Mouse (Mus musculus): Measurements from ENCODE around the gene Fam76a. TPM values are rescaled to one million over a fixed set of nuclear protein-coding genes. Genes with fewer than 3 reads are reported as not detected.
"Not testable (repeated sequence)": the region's sequence is repeated elsewhere in the genome, so short reads cannot be mapped to it uniquely, and the experiment has no call there.

Fam76a gene
- polyA plus RNA-seq, 1 experiment from 2014 or later, result 24.6 TPM

GRCm38 (mm10) chr4:132938181-132938941 lies 16.0 kb upstream of the Fam76a start:
- Histone ChIP-seq H3K4me3 (ENCODE audit: low read depth, low read length) (no peak overlapping the region), H3K27ac (ENCODE audit: low read length) (no peak overlapping the region), H3K9me3 (replicated peaks; ENCODE audit: control insufficient read depth, low read length) (no peaks in the 10 kb centered on the region), H3K36me3 (ENCODE audit: control insufficient read depth, insufficient read depth) (no peaks in the 10 kb centered on the region), H3K9ac (ENCODE audit: low read depth, low read length) (no peak overlapping the region), H3K4me2 (ENCODE audit: low read depth, low read length) (no peak overlapping the region), H3K4me1 (ENCODE audit: control insufficient read depth, low read depth, low read length) (no peaks in the 10 kb centered on the region), H3K27me3 (ENCODE audit: control insufficient read depth, insufficient read depth, low read depth, low read length) (0 out of 2 replicates have a peak, but pooled peaks cover 4% of the 10 kb centered on the region)
- ATAC-seq (ENCODE audit: low read depth), result no peak
- WGBS (ENCODE audit: insufficient replicate concordance), result 54% methylated on average over 12 of the region's 12 CpGs

DNA sequence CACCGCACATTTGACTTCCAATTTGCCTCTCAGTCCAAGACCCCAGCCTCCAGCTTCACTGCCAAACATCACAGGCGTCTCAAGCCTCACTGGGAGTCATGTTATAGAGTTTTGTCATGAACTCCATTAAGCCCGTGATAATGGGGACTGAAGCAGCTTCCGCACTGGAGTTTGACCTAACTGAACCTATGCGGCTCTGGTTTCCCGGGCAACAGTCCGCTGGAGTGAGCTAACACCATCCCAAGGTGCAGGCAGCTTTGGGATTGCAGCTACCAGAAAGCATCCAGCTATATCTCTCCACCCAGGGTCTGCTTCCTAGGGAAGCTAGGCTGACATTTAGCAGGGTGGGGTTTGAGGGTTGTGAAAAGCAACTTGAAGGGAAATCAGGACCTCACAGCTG lies 12.3 kb upstream of the Fam76a start:
- H3K36me3 ChIP-seq (ENCODE audit: control insufficient read depth, insufficient read depth), result no peaks in the 10 kb centered on the region
- no peaks in the 10 kb centered on the region for H3K4me1 ChIP-seq (ENCODE audit: control insufficient read depth, low read depth, low read length)
- 45% methylated on average over 7 of the region's 7 CpGs for WGBS (ENCODE audit: insufficient replicate concordance)
- no peak overlapping the region for H3K27ac ChIP-seq (ENCODE audit: low read length)
- H3K9ac ChIP-seq (ENCODE audit: low read depth, low read length), result no peak overlapping the region
- no peaks in the 10 kb centered on the region for H3K9me3 ChIP-seq (replicated peaks; ENCODE audit: control insufficient read depth, low read length)
- H3K4me3 ChIP-seq (ENCODE audit: low read depth, low read length), result no peak overlapping the region
- no peak overlapping the region for H3K4me2 ChIP-seq (ENCODE audit: low read depth, low read length)
- no peaks in the 10 kb centered on the region for H3K27me3 ChIP-seq (ENCODE audit: control insufficient read depth, insufficient read depth, low read depth, low read length)
- no peak for ATAC-seq (ENCODE audit: low read depth)

- no peaks in the 10 kb centered on the region for H3K36me3 ChIP-seq (ENCODE audit: control insufficient read depth, insufficient read depth)
- no peak overlapping the region for H3K4me3 ChIP-seq (ENCODE audit: low read depth, low read length)
- H3K27ac ChIP-seq (ENCODE audit: low read length), result no peak overlapping the region
- H3K4me2 ChIP-seq (ENCODE audit: low read depth, low read length), result no peak overlapping the region
- no peaks in the 10 kb centered on the region for H3K4me1 ChIP-seq (ENCODE audit: control insufficient read depth, low read depth, low read length)
- H3K9ac ChIP-seq (ENCODE audit: low read depth, low read length), result no peak overlapping the region
- H3K27me3 ChIP-seq (ENCODE audit: control insufficient read depth, insufficient read depth, low read depth, low read length), result no peaks in the 10 kb centered on the region
- ATAC-seq (ENCODE audit: low read depth), result no peak
- no peaks in the 10 kb centered on the region for H3K9me3 ChIP-seq (replicated peaks; ENCODE audit: control insufficient read depth, low read length)
- 57% methylated on average over 4 of the region's 4 CpGs for WGBS (ENCODE audit: insufficient replicate concordance)
Observed at GRCm38 (mm10) chr4:132932752-132933404, 10.5 kb upstream of the Fam76a start.

DNA sequence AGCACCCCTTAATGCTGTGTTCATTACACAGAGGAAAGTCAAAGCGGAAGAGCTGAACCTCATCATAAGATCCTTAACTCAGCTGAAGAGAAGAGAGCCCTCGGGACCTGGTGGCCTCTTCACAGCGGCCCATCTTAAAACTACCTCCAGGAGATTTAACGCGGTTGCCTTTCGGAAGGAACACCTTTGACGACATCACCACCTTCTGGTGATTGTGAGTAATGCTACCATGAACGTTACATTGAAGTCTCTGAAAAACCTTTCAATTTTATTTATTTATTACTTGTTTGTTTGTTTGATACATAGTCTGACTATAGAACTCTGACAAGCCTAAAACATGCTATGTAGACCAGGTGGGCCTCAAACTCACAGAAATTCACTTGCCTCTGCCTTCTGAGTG lies 8.4 kb upstream of the Fam76a start:
- Histone ChIP-seq H3K27me3 (ENCODE audit: control insufficient read depth, insufficient read depth, low read depth, low read length) (no peaks in the 10 kb centered on the region), H3K4me3 (ENCODE audit: low read depth, low read length) (no peak overlapping the region), H3K36me3 (ENCODE audit: control insufficient read depth, insufficient read depth) (no peaks in the 10 kb centered on the region), H3K9ac (ENCODE audit: low read depth, low read length) (no peak overlapping the region), H3K9me3 (replicated peaks; ENCODE audit: control insufficient read depth, low read length) (no peaks in the 10 kb centered on the region), H3K4me1 (ENCODE audit: control insufficient read depth, low read depth, low read length) (no peaks in the 10 kb centered on the region), H3K27ac (ENCODE audit: low read length) (no peak overlapping the region), H3K4me2 (ENCODE audit: low read depth, low read length) (no peak overlapping the region)
- no peak for ATAC-seq (ENCODE audit: low read depth)
- WGBS (ENCODE audit: insufficient replicate concordance), result 14% methylated on average over 8 of the region's 8 CpGs

DNA sequence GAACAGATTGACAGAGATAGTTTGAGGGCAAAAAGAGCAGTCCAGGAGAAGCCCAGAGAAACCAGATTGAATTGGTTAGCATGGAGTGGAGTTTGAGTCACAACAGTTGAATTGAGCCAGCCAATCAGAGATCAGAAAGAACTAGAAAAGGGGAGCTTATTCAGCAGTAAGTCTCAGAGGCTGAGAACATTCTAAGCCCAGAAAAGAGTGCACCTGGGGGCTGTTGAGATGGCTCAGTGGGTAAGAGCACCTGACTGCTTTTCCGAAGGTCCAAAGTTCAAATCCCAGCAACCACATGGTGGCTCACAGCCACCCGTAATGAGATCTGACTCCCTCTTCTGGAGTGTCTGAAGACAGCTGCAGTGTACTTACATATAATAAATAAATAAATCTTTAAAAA lies 4.2 kb upstream of the Fam76a start:
- H3K27ac ChIP-seq (ENCODE audit: low read length); H3K4me1 ChIP-seq (ENCODE audit: control insufficient read depth, low read depth, low read length); H3K4me2 ChIP-seq (ENCODE audit: low read depth, low read length); H3K27me3 ChIP-seq (ENCODE audit: control insufficient read depth, insufficient read depth, low read depth, low read length); ATAC-seq (ENCODE audit: low read depth); H3K9ac ChIP-seq (ENCODE audit: low read depth, low read length); H3K36me3 ChIP-seq (ENCODE audit: control insufficient read depth, insufficient read depth); H3K4me3 ChIP-seq (ENCODE audit: low read depth, low read length); H3K9me3 ChIP-seq (replicated peaks; ENCODE audit: control insufficient read depth, low read length): not testable (repeated sequence)
- WGBS (ENCODE audit: insufficient replicate concordance), result 70% methylated on average over 2 of the region's 2 CpGs

DNA sequence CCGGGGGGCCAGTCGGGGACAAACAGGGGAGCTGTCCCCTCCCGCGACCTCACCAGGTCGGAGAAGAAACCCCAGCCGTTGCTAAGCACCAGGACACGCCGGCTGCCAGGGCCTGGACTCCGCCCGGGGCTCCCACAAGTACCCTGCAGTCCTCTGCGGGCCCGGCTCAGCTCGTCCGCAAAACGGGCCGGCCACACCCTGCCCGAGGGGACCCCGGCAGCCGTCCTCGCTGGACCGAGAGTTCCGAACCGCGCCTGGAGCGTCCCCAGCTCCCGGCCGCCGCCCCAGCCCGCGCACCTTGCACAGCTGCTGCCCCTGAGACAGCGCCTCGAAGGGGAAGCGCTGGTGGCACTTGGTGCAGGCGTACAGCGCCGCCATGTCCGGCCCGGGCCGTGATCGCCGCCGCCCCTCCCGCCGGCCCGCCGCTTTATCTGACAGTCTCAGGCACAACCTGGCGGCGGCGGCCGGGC lies 262 bp downstream of the Fam76a start:
- no peaks in the 10 kb centered on the region for H3K9me3 ChIP-seq (replicated peaks; ENCODE audit: control insufficient read depth, low read length)
- WGBS (ENCODE audit: insufficient replicate concordance), result under 1% methylated on average over 49 of the region's 50 CpGs
- peaks cover 17% of the 10 kb centered on the region for H3K4me1 ChIP-seq (ENCODE audit: control insufficient read depth, low read depth, low read length)
- H3K9ac ChIP-seq (ENCODE audit: low read depth, low read length), result peak overlapping the region; percentile 94
- peak overlapping the region; percentile 67 for H3K4me2 ChIP-seq (ENCODE audit: low read depth, low read length)
- peak; percentile 48 for ATAC-seq (ENCODE audit: low read depth)
- no peaks in the 10 kb centered on the region for H3K27me3 ChIP-seq (ENCODE audit: control insufficient read depth, insufficient read depth, low read depth, low read length)
- peak overlapping the region; percentile 99 for H3K27ac ChIP-seq (ENCODE audit: low read length)
- peak overlapping the region; percentile 90 for H3K4me3 ChIP-seq (ENCODE audit: low read depth, low read length)
- H3K36me3 ChIP-seq (ENCODE audit: control insufficient read depth, insufficient read depth), result peaks cover 5% of the 10 kb centered on the region

- WGBS (ENCODE audit: insufficient replicate concordance), result 32% methylated on average over 12 of the region's 12 CpGs
- ATAC-seq (ENCODE audit: low read depth), result no peak
- peak overlapping the region; percentile 99 for H3K27ac ChIP-seq (ENCODE audit: low read length)
Observed at GRCm38 (mm10) chr4:132921488-132921887, 870 bp downstream of the Fam76a start.

DNA sequence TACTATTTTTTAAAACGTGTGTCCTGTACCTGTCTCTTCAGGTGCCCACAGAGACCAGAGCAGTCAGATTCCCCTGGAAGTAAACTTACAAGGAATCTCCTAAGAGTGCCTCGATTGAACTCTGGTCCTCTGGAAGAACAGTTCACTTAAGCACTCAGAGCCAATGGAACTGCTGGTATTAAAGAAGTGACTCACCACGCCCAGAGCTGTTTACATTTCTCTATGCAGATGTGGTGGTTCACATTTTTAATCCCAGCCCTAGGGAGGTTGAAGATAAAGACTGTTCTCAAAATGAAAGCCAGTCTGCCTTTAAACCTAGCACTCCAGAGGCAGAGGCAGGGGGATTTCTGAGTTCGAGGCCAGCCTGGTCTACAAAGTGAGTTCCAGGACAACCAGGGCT lies 2.2 kb downstream of the Fam76a start:
- Histone ChIP-seq H3K9me3 (replicated peaks; ENCODE audit: control insufficient read depth, low read length) (no peaks in the 10 kb centered on the region), H3K4me3 (ENCODE audit: low read depth, low read length) (no peak overlapping the region), H3K27ac (ENCODE audit: low read length) (peak overlapping the region; percentile 42), H3K9ac (ENCODE audit: low read depth, low read length) (no peak overlapping the region), H3K27me3 (ENCODE audit: control insufficient read depth, insufficient read depth, low read depth, low read length) (no peaks in the 10 kb centered on the region), H3K4me1 (ENCODE audit: control insufficient read depth, low read depth, low read length) (peaks cover 17% of the 10 kb centered on the region), H3K4me2 (ENCODE audit: low read depth, low read length) (no peak overlapping the region), H3K36me3 (ENCODE audit: control insufficient read depth, insufficient read depth) (peaks cover 7% of the 10 kb centered on the region)
- WGBS (ENCODE audit: insufficient replicate concordance), result 78% methylated on average over 4 of the region's 4 CpGs
- ATAC-seq (ENCODE audit: low read depth), result no peak

More at GRCm38 (mm10) chr4:132921488-132921887, 870 bp downstream of the Fam76a start:
- Histone ChIP-seq H3K9ac (ENCODE audit: low read depth, low read length) (peak overlapping the region; percentile 94), H3K36me3 (ENCODE audit: control insufficient read depth, insufficient read depth) (peaks cover 7% of the 10 kb centered on the region), H3K9me3 (replicated peaks; ENCODE audit: control insufficient read depth, low read length) (no peaks in the 10 kb centered on the region), H3K4me3 (ENCODE audit: low read depth, low read length) (peak overlapping the region; percentile 90), H3K27me3 (ENCODE audit: control insufficient read depth, insufficient read depth, low read depth, low read length) (no peaks in the 10 kb centered on the region), H3K4me2 (ENCODE audit: low read depth, low read length) (peak overlapping the region; percentile 67), H3K4me1 (ENCODE audit: control insufficient read depth, low read depth, low read length) (peaks cover 17% of the 10 kb centered on the region)

DNA sequence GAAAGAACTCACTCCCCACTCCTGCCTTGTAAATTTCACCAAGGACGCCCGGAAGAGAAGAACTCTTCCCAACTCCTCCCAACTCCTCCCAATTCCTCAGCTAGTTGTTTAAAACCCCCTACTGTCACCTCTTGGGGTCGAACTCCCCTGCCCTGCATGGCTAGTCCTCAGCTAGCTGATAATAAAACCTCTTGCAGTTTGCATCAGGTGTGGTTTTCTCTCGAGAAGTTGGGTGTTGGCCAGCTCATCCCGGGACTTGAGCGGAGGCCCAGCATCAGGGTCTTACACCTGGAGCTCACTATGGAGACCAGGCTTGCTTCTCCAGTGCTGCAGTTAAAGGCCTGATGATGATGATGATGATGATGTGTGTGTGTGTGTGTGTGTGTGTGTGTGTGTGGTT lies 3.9 kb downstream of the Fam76a start:
- WGBS (ENCODE audit: insufficient replicate concordance), result 76% methylated on average over 6 of the region's 6 CpGs
- peaks cover 15% of the 10 kb centered on the region for H3K36me3 ChIP-seq (ENCODE audit: control insufficient read depth, insufficient read depth)
- not testable (repeated sequence) for H3K9me3 ChIP-seq (replicated peaks; ENCODE audit: control insufficient read depth, low read length); ATAC-seq (ENCODE audit: low read depth); H3K4me2 ChIP-seq (ENCODE audit: low read depth, low read length); H3K4me3 ChIP-seq (ENCODE audit: low read depth, low read length); H3K27ac ChIP-seq (ENCODE audit: low read length); H3K9ac ChIP-seq (ENCODE audit: low read depth, low read length); H3K27me3 ChIP-seq (ENCODE audit: control insufficient read depth, insufficient read depth, low read depth, low read length)
- peaks cover 17% of the 10 kb centered on the region for H3K4me1 ChIP-seq (ENCODE audit: control insufficient read depth, low read depth, low read length)
